Mouse (Mus musculus): Measurements from ENCODE around the gene Pecam1.

GRCm38 (mm10) chr11:106778132-106778531 is 27.7 kb upstream of the Pecam1 start:
- no peak for TF ChIP-seq KAT2A (IDR thresholded peaks at IDR 0.05; ENCODE audit: insufficient replicate concordance, low read length)
- TF ChIP-seq POLR2A (IDR thresholded peaks at IDR 0.05; ENCODE audit: low read depth, low read length), result no peak; the same call in 1 of the 2 replicates
- TF ChIP-seq ZMIZ1 (IDR thresholded peaks at IDR 0.05; ENCODE audit: low read depth, low read length), result no peak
- no peak; the same call in 1 of the 2 replicates for TF ChIP-seq CHD1 (IDR thresholded peaks at IDR 0.05; ENCODE audit: low read depth, low read length)
- TF ChIP-seq MAX (IDR thresholded peaks at IDR 0.05; ENCODE audit: low read length), result no peak

Data from CH12.LX (cell line).